Mouse (Mus musculus): ENCODE results near the gene Vmn1r39. TPM values are rescaled to one million over a fixed set of nuclear protein-coding genes. Genes with fewer than 3 reads are reported as not detected.

Gene Vmn1r39
- not detected in 2 replicates for polyA plus RNA-seq (2015; fragmentation: Nextera tagmentation; extraction: Ambion mirVana)

DNA sequence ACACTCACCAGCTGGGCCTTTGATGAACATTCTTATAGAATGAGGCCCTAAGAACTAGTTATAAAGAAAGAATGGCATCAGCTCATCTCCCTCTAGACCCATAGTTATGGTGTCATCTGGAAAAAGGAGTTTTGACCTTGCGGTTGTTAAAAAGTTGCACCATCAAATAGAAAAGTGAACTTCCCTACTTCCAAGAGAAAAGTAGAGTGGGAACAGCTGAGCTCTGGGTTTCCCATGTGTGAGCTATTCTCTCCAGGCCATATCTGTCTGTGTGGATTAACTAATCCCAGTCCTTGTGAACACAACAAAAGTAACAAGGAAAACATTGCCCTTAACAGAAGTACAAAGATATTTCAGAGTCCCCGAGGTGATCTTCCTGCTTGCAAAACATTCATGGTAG, at the start of gene Vmn1r39:
TSS of gene Vmn1r39 (minus strand) at position 101 of the 400 bp plus-strand sequence.

GRCm38 (mm10) chr6:66782527-66782926, 27.9 kb downstream of the Vmn1r39 start, which contains the start of gene Vmn1r38:
TSS of gene Vmn1r38 (minus strand) at chr6:66782627.

Other genes with a start within 250 kb of the Vmn1r39 start
- gene Vmn1r33, start 192.3 kb downstream of the Vmn1r39 start, polyA plus RNA-seq (2015; fragmentation: Nextera tagmentation; extraction: Ambion mirVana): not detected in 2 replicates
- gene Vmn1r34, start 166.7 kb downstream of the Vmn1r39 start, polyA plus RNA-seq (2015; fragmentation: Nextera tagmentation; extraction: Ambion mirVana): not detected in 2 replicates
- not detected in 2 replicates for gene Vmn1r35, start 124.7 kb downstream of the Vmn1r39 start, polyA plus RNA-seq (2015; fragmentation: Nextera tagmentation; extraction: Ambion mirVana)
- not detected in 2 replicates for gene Vmn1r36, start 91.4 kb downstream of the Vmn1r39 start, polyA plus RNA-seq (2015; fragmentation: Nextera tagmentation; extraction: Ambion mirVana)
- gene Vmn1r37, start 81.2 kb downstream of the Vmn1r39 start, polyA plus RNA-seq (2015; fragmentation: Nextera tagmentation; extraction: Ambion mirVana): not detected in 2 replicates
- not detected in 2 replicates for gene Vmn1r38, start 28.0 kb downstream of the Vmn1r39 start, polyA plus RNA-seq (2015; fragmentation: Nextera tagmentation; extraction: Ambion mirVana)
- gene Gng12, start 85.8 kb upstream of the Vmn1r39 start, polyA plus RNA-seq (2015; fragmentation: Nextera tagmentation; extraction: Ambion mirVana): 41.4 and 55.3 TPM in 2 replicates
- 33.9 and 35.8 TPM in 2 replicates for gene Gadd45a, start 226.8 kb upstream of the Vmn1r39 start, polyA plus RNA-seq (2015; fragmentation: Nextera tagmentation; extraction: Ambion mirVana)